Mouse (Mus musculus): ENCODE data around the gene Dnaic1. TPM values are rescaled to one million over a fixed set of nuclear protein-coding genes. Genes with fewer than 3 reads are reported as not detected.

The Dnaic1 gene
- total RNA-seq, 2 experiments from 2014 or later, result not detected

DNA sequence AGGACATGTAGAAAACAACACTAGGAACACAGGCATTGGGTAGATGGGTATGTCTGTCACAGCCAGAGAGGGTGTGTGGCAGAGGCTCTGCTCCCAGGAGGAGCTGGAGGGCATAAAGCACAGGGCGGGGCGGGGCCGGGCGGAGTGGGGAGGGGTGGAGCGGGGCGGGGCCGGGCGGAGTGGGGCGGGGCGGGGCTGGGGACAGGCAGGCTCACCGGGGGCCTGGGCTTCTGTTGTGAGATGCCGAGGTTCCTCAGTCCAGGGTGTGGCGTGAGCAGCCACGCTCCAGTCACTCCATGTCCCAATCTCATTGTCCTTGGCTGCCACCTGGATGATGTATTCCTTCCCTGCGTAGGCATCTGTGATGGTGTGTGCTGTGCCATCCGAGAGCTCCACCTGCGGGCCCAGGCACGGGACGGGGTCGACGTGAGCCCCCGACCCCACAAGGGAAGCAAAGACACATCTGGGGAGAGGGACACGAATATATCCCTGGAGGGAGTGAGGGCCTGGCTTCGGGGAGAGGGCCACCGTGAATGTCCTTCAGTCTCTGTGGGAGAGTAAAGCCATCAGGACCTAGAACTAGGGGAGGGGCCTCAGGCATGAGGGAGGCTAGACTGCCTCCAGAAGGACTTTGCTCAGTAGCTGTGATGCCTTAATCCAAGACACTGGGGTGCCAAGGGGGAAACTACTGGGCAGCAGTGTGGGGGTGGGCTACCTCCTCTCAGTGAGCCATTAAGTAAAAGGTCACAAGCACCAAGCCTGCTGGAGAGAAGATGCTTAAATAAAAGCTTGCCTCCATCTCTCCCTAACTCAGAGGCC is 89.2 kb downstream of the Dnaic1 start:
- no peak for ATAC-seq (replicated peaks; ENCODE audit: low FRiP score, low TSS enrichment, poor library complexity, severe bottlenecking)

DNA sequence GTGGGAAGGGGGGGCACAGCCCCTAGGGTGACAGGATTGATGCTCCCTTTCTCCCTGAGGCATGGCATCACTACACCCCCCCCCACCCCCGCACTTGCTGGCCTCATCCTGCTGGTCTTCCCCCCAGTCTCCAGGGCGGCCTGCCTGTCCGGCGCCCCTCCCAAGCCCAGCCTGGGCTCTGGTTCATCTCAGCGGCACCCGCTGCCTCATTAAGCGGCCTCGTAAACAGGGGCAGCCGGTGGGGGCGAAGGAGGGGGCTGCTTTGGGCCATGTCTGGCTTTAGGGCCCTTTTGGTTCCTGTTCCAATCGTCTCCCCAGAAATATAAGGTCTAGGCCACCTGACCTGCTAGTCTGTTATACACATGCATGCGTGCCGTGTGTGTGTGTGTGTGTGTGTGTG is 90.0 kb downstream of the Dnaic1 start:
- ATAC-seq (replicated peaks; ENCODE audit: low FRiP score, low TSS enrichment, poor library complexity, severe bottlenecking), result no peak

DNA sequence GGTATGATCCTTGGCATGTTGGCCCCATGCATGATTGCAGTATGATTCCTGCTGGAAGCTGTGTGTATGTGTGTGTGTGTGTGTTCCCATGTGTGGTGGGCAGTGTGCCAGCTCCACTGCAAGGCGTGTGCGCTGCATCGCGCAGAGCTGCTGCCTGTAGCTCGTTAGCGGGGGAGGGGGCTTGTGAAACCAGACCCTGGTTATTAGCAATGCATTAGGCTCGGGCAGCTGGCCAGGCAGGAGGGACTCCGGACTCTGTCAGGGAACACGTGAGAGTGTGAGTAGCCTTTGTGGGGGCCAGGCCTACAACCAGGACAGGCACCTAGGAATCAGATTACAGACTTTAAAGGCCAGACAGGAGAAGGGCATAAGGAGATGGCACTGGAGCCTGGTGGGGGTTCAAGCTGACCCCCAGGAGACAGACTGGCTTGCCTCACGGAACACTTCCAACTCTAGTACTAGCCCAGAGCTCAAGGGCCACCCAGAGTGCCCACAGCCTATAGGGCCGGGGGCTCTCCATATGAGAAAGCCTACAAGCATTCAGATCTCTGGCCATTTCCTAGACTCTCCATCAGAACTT is 91.4 kb downstream of the Dnaic1 start:
- ATAC-seq (replicated peaks; ENCODE audit: low FRiP score, low TSS enrichment, poor library complexity, severe bottlenecking), result no peak

DNA sequence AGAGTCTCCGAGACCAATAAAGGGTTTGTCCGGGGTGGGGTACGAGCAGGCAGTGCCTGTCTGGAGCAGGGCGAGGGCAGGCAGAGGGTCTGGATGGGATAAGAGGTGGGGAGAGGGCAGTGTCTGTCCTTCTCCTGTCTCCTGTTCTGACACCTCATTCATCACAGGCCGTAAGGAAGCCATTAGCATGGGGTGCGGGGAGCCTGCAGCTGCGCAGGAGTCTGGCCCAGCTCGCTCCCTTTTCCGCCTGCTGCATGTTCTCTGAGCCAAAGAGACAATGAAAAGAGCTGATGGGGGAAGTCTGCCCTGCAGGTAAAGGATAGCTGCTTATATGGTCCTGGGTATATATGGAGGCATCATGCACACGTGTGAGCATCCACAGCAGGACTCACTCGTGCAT is 93.1 kb downstream of the Dnaic1 start:
- no peak for ATAC-seq (replicated peaks; ENCODE audit: low FRiP score, low TSS enrichment, poor library complexity, severe bottlenecking)

DNA sequence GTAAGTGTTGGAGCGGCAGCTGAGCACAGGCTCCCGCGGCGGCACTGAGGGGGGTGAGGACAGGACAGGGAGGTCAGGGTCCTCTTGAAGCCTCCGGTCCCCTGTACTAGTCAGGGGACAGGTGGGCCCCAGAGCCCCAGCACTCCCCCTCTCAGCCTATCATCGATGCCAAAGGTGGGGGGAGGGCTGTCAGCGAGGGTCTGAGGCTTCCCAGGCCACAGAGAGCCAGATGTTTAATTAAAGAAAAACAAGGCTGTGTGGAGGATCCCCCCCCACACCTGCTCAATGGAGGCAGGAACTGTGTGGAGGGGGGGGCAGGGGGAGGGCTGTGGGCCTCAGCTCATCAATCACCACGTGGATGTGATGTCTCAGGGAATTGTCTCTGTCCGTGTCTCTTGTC is 94.0 kb downstream of the Dnaic1 start:
- no peak for ATAC-seq (replicated peaks; ENCODE audit: low FRiP score, low TSS enrichment, poor library complexity, severe bottlenecking)

GRCm38 (mm10) chr4:41664533-41664932 is 95.0 kb downstream of the Dnaic1 start:
- ATAC-seq (replicated peaks; ENCODE audit: low FRiP score, low TSS enrichment, poor library complexity, severe bottlenecking), result no peak

DNA sequence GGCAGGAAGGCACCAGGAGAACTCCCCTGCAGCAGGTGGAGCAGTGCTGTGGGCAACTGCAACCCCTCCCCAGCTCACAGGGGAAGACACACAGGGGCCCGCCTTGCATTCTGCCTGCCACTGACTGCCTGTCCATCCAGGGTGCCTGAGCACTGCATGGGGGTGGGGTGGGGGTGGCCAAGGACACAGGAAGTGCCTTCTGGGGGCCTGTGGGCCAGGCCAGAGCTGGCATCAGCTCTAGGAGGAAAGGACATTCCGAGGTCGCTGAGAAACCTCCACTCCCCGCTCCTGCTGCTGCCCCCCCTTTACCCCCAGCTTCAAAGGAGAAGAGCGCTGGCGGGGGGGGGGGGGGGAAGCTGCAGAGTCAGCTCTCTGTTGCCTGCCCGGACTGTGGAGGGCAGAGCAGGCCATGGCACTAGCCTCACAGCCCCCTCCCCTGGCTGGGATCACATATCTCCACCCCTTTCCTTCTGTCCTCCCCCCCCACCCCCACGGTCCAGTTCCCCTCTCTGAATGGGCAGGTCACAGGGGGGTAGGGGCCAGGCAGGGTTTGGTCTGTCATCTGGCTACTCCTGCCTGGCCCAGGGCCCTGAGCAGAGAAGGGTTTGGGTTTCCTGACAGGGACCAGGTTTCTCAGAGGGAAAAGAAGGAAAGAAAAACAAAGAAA is 95.6 kb downstream of the Dnaic1 start:
- no peak for ATAC-seq (replicated peaks; ENCODE audit: low FRiP score, low TSS enrichment, poor library complexity, severe bottlenecking)

GRCm38 (mm10) chr4:41666646-41667045 is 97.1 kb downstream of the Dnaic1 start:
- ATAC-seq (replicated peaks; ENCODE audit: low FRiP score, low TSS enrichment, poor library complexity, severe bottlenecking), result no peak

GRCm38 (mm10) chr4:41670836-41671235 is 101.3 kb downstream of the Dnaic1 start:
- ATAC-seq (replicated peaks; ENCODE audit: low FRiP score, low TSS enrichment, poor library complexity, severe bottlenecking), result no peak

DNA sequence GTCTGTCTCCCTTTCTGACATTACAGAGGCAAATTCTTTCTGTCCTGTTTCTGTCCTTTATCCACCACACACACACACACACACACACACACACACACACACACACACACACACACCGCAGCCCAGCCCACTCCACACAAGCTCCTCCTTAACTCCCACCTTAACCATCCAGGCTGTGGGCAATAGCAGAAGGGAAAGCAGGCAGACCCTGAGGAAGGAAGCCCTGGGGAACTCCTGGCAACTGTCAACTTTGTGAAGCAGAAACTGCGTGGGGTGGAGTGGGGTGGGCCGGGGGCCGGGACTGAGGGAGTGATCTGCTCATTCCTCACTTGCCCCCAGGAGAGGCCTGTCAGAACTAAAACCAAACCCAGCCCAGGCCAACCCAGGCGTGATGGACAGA is 101.9 kb downstream of the Dnaic1 start:
- no peak for ATAC-seq (replicated peaks; ENCODE audit: low FRiP score, low TSS enrichment, poor library complexity, severe bottlenecking)

DNA sequence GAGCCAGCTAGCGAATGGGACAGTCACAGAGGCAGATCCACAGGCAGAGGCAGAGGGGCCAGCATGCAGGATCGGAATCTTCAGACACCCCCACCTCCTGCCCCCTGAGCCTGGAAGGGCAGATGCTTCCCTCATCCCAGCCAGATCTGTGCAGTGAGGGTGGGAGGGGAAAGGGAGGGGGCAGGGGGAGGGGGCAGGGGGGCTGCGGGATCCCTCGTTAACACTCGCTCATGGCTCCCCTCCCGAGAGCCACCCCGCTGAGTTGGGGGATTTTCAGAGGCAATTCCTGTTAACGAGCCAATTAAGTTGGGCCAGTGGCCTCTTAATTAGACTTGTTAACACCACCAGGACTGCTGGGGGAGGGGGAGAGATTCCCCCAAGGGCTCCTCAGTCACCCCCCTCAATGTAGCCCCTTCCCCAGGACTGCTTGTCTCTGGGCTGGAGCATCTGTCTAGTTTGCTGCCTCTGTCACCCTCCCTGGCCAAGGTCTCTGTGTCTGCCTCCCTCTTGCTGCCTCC is 102.4 kb downstream of the Dnaic1 start:
- ATAC-seq (replicated peaks; ENCODE audit: low FRiP score, low TSS enrichment, poor library complexity, severe bottlenecking), result no peak

DNA sequence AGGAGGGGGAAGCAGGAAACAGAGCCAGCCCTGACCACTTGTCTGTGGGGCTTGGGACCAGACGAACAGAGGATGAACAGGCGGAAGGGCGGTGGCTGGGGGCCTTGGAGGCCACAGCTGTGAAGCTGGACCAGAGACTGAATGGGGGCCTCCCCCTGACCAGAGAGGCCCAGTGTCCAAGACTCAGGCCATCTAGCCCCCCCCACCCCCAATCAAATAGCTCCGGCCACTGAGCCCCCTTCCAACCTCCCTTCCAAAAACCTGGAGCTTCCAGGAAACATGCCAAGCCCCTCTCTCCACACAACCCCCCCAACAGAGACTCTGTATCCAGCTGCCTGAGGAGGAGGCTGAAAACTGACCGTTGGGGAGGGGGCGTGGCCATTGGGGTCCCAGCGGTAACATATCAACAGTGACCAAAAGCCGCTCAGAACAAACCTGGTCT is 103.0 kb downstream of the Dnaic1 start:
- no peak for ATAC-seq (replicated peaks; ENCODE audit: low FRiP score, low TSS enrichment, poor library complexity, severe bottlenecking)

GRCm38 (mm10) chr4:41673186-41673585 is 103.6 kb downstream of the Dnaic1 start:
- ATAC-seq (replicated peaks; ENCODE audit: low FRiP score, low TSS enrichment, poor library complexity, severe bottlenecking), result no peak

- no peak for ATAC-seq (replicated peaks; ENCODE audit: low FRiP score, low TSS enrichment, poor library complexity, severe bottlenecking)
These were observed 106.9 kb downstream of the Dnaic1 start for GRCm38 (mm10) chr4:41676248-41677005.

DNA sequence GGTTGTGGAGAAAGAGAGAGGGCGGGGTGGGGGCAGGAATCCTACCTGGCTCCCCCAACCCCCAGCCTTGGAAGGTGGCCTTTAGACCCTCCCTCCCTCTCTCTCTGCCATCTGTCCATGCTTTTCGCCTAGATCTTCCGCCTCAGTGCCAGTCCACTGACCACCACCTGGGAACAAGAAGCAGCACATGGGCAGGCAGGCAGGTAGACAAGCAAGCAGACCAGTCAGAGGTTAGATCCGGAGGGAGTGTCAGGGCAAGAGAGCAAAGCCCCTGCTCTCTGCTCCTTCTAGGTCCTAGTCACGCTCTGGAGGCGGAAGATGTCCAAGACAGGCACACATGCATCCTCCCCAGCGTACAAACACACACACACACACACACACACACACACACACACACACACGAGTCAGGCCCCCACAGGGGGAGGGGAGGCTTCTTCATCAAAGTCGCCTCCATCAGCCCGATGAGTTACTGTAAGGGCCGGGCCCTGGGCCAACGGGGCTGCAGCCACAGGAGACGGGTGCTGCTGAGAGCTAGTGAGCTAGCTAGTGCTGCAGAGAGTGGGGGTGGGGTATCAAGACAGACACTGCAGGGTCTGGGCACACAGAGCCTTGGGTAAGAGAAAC is 107.5 kb downstream of the Dnaic1 start:
- no peak for ATAC-seq (replicated peaks; ENCODE audit: low FRiP score, low TSS enrichment, poor library complexity, severe bottlenecking)

DNA sequence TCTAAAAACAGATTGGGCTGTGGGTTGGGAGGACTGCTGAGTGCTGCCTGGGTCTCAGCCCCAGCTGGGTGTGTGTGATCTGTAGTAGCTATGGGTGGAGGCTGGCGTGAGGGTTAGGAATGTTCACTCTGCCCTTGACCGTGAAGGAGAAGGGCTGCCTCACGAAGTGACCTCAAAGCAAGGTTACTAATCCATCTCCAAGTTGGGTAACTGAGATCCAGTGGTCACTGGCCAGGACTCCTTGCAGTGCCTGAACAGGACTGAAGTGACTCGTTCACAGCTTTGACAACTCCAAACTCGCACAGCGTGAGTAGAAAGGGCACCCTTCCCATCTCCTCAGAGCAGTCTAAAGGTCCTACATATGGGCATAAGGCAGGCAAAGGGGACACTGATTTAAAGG is 109.3 kb downstream of the Dnaic1 start:
- ATAC-seq (replicated peaks; ENCODE audit: low FRiP score, low TSS enrichment, poor library complexity, severe bottlenecking), result no peak

DNA sequence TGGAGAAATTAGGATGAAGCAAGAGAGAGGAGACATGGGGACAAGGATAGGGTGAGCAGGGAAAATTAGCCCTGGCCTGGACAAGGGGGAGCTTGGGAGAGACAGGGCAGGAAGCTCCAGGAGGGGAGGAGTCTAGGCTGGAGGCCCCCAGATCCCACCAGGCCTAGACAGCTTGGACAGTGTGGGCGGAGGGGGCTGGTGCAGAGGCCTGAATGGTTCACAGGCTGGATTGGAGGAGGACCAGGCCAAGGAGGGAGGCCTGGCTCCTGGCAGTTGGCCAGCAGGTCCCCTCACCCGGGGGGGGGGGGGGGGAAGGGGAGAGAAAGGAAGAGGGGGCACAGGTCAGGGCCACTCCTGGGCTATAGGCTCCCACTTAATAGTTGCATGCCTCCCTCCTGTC is 109.7 kb downstream of the Dnaic1 start:
- no peak for ATAC-seq (replicated peaks; ENCODE audit: low FRiP score, low TSS enrichment, poor library complexity, severe bottlenecking)

GRCm38 (mm10) chr4:41681176-41681575 is 111.6 kb downstream of the Dnaic1 start:
- ATAC-seq (replicated peaks; ENCODE audit: low FRiP score, low TSS enrichment, poor library complexity, severe bottlenecking), result no peak

DNA sequence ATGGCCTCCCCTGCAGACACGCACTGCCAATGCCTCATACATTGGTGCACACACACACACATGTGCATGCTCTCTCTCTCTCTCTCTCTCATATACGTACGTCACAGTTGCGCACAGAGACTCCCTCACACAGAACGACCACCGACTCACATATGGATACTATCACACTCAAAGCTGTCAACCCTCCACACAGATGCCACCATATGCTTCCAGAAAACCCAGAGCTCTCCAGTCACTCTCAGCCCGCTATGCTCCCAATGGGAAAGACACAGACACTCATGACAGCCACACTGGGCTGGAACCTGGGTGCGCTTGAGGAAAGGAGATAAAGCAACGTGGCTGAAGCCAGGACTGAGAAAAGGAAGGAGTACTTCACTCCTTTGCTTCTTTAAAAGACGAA is 112.4 kb downstream of the Dnaic1 start:
- ATAC-seq (replicated peaks; ENCODE audit: low FRiP score, low TSS enrichment, poor library complexity, severe bottlenecking), result no peak

Measured in megakaryocyte-erythroid progenitor cell, adult 5-6 weeks (primary cell).